8 mouse cellular contexts compared by ENCODE assay signal in genomic region chr1:93444405-93445110, GRCm38 (mm10). TPM values are rescaled to one million over a fixed set of nuclear protein-coding genes. Genes with fewer than 3 reads are reported as not detected.
DNase-seq lines count a peak whose midpoint lies in the region; ATAC-seq lines count a peak whose summit lies in the region.

No protein-coding gene starts in this region.

- peak overlapping the region; percentile 92 for H3K27ac ChIP-seq in hindbrain, embryonic 10.5 days

- H3K27me3 ChIP-seq in hindbrain, embryonic 10.5 days (ENCODE audit: insufficient read depth, poor library complexity, severe bottlenecking), result no peaks in the 10 kb centered on the region

- H3K4me3 ChIP-seq in hindbrain, embryonic 10.5 days, result peak overlapping the region; percentile 86

- H3K9me3 ChIP-seq in hindbrain, embryonic 10.5 days, result no peaks in the 10 kb centered on the region

- peak; percentile 93 for DNase-seq in Muller cell, postnatal 12 days (ENCODE audit: inconsistent ontology term)
- DNase-seq in cerebellum, adult 9-10 months, result peak; percentile 72
- DNase-seq in hindbrain, embryonic 10.5 days (ENCODE audit: low spot score), result peak; percentile 74
- peak; percentile 54 to 66 for DNase-seq in layer of hippocampus, postnatal 10 days (ENCODE audit: low spot score in 2 of 2)
- peak; percentile 85 for DNase-seq in lung, postnatal 14 days
- peak; percentile 72 for DNase-seq in retina, embryonic 14.5 days (ENCODE audit: low spot score)
- peak; percentile 68 for DNase-seq in thymus, postnatal 4 days

- H3K36me3 ChIP-seq in hindbrain, embryonic 10.5 days, result peaks cover 20% of the 10 kb centered on the region

- H3K4me1 ChIP-seq in hindbrain, embryonic 10.5 days (replicated peaks), result peaks cover 31% of the 10 kb centered on the region

- ATAC-seq in frontal cortex, adult (ENCODE audit: low TSS enrichment), result peak; percentile 81

- WGBS in hindbrain, embryonic 10.5 days, result 8% methylated on average over 18 of the region's 18 CpGs

RNA-seq across cellular contexts. Expression of gene Hdlbp, which starts 34.1 kb away (rescaled TPM):
- 98.3 and 113 TPM in 2 replicates for polyA plus RNA-seq in hindbrain, embryonic 10.5 days (2016; fragmentation: Nextera tagmentation; extraction: Ambion mirVana)
- 100 to 1,000 TPM; 127 to 142 TPM for total RNA-seq in layer of hippocampus, postnatal 10 days (2021)

Comparison
In these comparisons a context has a peak if more than half of its experiments do, and no peak if none do; other contexts are left out.
1. Peak in every context shown above with its lines: DNase-seq, ATAC-seq, H3K4me3 ChIP-seq and H3K27ac ChIP-seq.